Mouse (Mus musculus) frontal cortex, postnatal 10 days (tissue): ENCODE results near the gene Sept12.

Experiments
- DNase-seq, 2 experiments: peaks; one replicate each; pipeline ENCODE4 v3.0.0; 2022; ENCODE audit warnings: low spot score in 2 of 2, mixed read lengths in 1 of 2

Sept12 gene

GRCm38 (mm10) chr16:4976180-4976579, 21.5 kb downstream of the Sept12 start:
- DNase-seq = no peak

DNA sequence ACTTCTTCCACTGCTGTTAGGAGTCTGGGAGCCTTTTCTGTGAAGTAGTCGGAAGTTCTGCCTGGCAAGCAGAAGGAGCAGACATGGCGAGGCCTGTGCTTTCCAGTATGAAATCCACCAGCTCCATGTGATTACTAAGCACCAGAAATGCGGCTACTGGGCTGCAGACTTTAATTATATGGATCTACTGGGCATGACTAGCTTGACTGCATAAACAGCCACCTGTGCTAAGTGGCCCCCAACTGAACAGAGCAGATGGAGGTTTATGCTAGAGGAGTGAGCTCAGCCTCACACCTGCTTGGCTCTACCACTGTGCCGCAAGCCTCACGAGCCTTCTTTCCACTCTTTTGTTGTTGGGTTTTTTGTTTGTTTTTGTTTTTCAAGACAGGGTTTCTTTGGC, 23.1 kb downstream of the Sept12 start:
- DNase-seq = no peak

- no peak for DNase-seq
Observed at GRCm38 (mm10) chr16:4971626-4972025, 26.0 kb downstream of the Sept12 start.

DNA sequence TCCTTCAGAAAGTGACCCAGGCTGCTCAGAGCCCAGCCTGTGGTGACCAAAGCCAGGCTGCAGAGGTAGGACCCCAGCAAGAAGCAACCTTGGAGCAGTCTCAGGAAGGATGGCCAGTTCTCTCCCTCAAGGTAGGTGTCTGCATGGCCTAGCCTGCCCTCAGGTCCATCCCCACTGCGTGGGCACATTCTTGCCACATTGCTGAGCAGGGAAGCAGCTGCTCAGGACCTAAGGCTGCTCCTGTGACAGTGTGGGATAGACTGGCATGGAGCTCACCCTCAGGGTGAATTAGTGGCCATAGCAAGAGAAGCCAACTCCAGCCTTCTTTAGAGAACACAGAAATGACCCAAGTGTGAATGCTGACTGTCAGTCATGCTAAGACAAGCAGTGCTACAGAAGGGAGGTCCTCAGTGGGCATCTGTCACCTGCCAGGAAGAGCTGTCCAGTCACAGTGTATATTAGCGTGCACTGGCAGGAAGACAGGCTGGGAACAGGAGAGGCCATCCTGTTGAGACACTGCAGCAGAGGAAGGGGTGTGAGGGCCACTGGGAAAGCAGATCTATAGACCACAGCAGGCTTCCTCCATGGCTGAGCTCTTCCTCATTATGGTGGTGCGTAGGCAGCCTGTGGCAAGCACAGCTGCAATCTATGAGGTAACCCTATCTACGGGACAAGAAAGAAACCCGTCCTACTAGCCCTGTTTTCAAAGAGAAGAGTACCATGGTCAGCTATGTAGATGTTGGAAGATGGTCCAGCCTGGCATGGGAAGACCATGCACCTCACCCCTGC, 28.4 kb downstream of the Sept12 start:
- no peak for DNase-seq

GRCm38 (mm10) chr16:4968426-4968825, 29.2 kb downstream of the Sept12 start:
- DNase-seq = no peak

GRCm38 (mm10) chr16:4965392-4966129, 32.1 kb downstream of the Sept12 start:
- DNase-seq = no peak

DNA sequence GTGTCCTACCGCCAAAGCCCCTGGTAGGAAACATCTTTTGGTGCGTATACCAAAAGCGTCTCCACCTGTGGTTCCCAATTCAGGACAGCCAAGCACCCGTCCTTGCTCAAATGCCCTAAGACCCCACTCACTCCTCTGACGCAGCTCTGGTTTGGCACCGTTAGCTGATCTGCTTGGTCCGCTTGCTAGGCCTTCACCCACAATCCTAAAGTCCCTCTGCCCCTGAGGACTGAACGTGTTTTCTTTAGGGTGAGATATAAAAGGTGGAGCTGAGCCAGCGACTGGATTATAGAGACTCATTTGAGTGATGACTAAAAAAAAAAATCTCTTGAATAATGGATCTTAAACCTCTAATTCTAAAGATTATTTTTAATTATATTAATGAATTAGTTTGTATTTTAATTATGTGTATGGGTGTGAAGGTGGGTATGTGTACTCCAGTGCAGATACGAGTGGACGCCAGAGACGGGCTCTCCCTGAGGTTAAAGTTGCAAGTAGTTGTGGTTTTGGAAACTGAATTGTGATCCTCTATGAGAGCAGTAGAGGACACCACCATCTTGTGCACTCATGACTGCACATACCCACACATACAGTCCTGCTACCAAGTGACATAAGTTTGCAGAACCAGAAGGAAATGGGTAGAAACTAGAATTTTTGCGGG, 32.8 kb downstream of the Sept12 start:
- DNase-seq = no peak

DNA sequence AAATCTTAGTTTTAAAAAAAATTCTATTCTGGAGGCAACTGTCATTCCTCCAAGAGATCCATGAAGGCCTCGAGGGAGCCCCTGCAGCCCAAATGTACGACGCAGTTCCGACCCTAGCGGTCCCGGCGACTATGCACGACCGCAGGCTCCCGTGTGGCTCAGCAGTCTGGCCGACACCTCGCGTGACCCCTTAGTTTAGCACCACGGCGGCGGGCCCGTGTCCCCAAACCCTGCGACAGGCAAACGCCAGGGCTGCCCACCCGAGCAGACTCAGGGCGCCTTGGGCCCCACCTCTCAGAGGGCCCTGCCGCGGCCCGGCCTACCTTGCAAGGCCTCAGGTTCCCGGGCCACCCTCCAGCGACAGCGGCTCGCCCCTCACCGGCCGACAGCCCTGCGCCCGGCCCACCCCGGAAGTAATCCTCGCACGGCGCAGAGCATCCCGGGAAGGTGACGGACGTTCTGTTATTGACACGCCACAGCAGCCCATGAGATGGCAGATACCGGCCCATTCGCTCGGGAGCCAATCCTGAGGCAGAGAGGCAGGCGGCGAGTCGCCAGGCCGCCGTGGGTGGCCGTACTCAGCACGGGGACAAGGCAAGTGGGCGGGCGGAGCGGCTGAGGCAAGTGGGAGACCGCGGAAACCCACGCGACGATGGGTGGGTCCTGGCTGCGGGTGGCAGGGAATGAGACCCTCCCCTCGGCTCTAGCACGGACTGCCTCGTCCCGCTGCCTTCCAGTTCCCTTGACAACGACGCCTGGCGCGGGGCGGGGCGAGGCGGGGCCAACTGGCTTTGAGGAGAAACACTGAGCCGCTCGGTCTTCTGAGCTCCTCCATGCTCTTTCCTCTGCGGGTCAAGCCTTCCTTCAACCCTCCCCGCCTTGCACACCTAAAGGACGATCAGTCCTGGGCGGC, 33.6 kb downstream of the Sept12 start, which contains the start of gene Anks3:
Anks3 (minus strand) TSS at position 409 of the 913 bp plus-strand sequence.
- DNase-seq = peak; percentile 99

DNA sequence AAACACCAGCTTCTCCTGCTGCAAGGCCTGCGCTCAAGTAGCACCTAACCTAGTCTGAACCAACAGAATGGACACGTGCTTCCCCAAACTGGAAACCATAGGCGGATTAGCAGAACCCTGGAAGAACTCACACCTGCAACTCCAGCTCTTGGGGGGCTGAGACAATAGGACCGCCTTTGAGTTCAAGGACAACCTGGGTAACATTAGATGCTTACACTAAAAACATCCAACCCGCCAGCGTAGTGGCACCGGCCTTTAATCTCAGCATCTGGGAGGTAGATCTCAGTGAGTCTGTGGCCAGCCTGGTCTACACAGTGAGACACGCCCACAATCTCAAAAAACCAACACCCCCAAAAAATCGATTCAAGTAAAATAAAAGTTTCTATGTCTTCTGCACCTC, 34.3 kb downstream of the Sept12 start:
- no peak for DNase-seq

- no peak for DNase-seq
Observed at GRCm38 (mm10) chr16:4960260-4960659, 37.4 kb downstream of the Sept12 start.

- no peak for DNase-seq
Observed at GRCm38 (mm10) chr16:4957446-4957845, 40.2 kb downstream of the Sept12 start.

- DNase-seq = no peak
Observed at GRCm38 (mm10) chr16:4956609-4957008, 41.0 kb downstream of the Sept12 start.

GRCm38 (mm10) chr16:4947378-4947777, 50.3 kb downstream of the Sept12 start:
- no peak for DNase-seq

- DNase-seq = no peak
Observed at GRCm38 (mm10) chr16:4946155-4946554, 51.5 kb downstream of the Sept12 start.

GRCm38 (mm10) chr16:4945415-4945814, 52.2 kb downstream of the Sept12 start:
- no peak for DNase-seq

DNA sequence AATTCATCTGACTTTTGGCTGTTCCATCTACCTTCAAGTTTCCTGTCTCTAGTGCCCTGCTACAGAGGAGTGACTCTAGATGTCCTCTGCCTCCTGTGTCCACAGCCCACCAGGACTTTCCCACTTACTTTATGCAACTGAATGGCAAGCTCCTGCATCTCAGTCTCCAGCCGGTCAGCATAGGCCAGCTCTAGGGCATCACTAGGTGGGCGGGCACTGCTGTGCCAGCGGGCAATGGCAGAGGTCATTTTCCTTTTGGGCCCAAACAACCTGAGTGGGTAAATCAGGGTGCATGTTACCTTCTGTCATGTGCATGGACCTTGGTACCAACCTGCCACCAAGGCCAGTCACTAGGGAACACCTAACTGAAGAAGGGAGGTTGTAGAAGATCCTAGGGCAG, 54.2 kb downstream of the Sept12 start:
- no peak for DNase-seq

GRCm38 (mm10) chr16:4942868-4943267, 54.8 kb downstream of the Sept12 start:
- no peak for DNase-seq

GRCm38 (mm10) chr16:4941016-4941415, 56.6 kb downstream of the Sept12 start:
- no peak for DNase-seq

- DNase-seq = no peak
Observed at GRCm38 (mm10) chr16:4940311-4940850, 57.3 kb downstream of the Sept12 start.

- peak in 1 of 2 experiments; percentile 47 for DNase-seq
Observed at GRCm38 (mm10) chr16:4939412-4939811, 58.2 kb downstream of the Sept12 start.

GRCm38 (mm10) chr16:4938989-4939388, 58.7 kb downstream of the Sept12 start:
- DNase-seq = peak; percentile 94 to 96
